Mouse (Mus musculus): Measurements from ENCODE around the gene Bcl2l12. TPM values are rescaled to one million over a fixed set of nuclear protein-coding genes. Genes with fewer than 3 reads are reported as not detected.
A peak's percentile ranks its signal among the peaks of the same experiment; 100 is the strongest.

The Bcl2l12 gene
- polyA plus RNA-seq, 1 experiment from 2014 or later, result 34.5 TPM

DNA sequence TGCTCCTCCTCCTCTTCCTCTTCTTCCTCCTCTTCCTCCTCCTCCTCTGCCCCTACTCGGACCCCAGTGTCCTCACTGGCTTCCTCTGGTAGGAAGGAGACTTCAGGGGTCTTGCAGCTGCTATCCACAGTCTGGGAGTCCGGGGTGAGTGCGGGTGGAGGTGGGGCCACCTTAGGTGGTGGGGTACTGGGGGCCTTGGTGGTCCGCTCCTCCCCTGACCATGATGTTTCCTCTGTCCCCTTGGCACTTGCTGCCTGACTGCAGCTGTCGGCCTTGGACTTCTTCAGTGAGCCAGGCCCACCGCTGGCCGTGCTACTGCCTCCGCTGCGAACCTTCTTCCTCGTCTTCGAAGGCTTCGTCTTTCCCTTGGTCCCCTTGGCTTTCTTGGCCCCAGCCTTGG lies 8.0 kb upstream of the Bcl2l12 start:
- Histone ChIP-seq H3K27me3 (no peaks in the 10 kb centered on the region), H3K36me3 (peaks cover 94% of the 10 kb centered on the region), H3K4me3 (no peak overlapping the region), H3K9me3 (replicated peaks) (no peaks in the 10 kb centered on the region), H3K9ac (no peak overlapping the region), H3K4me1 (replicated peaks) (peaks cover 10% of the 10 kb centered on the region), H3K4me2 (no peak overlapping the region), H3K27ac (no peak overlapping the region)
- no peak for ATAC-seq (replicated peaks; ENCODE audit: insufficient number of reproducible peaks, insufficient read depth, low FRiP score, low read depth)
- 93% methylated on average over 12 of the region's 12 CpGs for WGBS

- Histone ChIP-seq H3K27me3 (no peaks in the 10 kb centered on the region), H3K9me3 (replicated peaks) (no peaks in the 10 kb centered on the region), H3K27ac (no peak overlapping the region), H3K36me3 (peaks cover 97% of the 10 kb centered on the region), H3K9ac (no peak overlapping the region), H3K4me1 (replicated peaks) (peaks cover 19% of the 10 kb centered on the region), H3K4me2 (no peak overlapping the region), H3K4me3 (no peak overlapping the region)
- WGBS, result 78% methylated on average over 6 of the region's 6 CpGs
- ATAC-seq (replicated peaks; ENCODE audit: insufficient number of reproducible peaks, insufficient read depth, low FRiP score, low read depth), result no peak
Observed at GRCm38 (mm10) chr7:45005321-45005992, 6.9 kb upstream of the Bcl2l12 start.

GRCm38 (mm10) chr7:45004546-45004945 lies 6.0 kb upstream of the Bcl2l12 start:
- Histone ChIP-seq H3K27me3 (no peaks in the 10 kb centered on the region), H3K9ac (no peak overlapping the region), H3K4me3 (no peak overlapping the region), H3K4me2 (no peak overlapping the region), H3K4me1 (replicated peaks) (peaks cover 27% of the 10 kb centered on the region), H3K36me3 (peaks cover 91% of the 10 kb centered on the region), H3K9me3 (replicated peaks) (no peaks in the 10 kb centered on the region), H3K27ac (peak overlapping the region; percentile 37; the same call in 1 of the 2 replicates)
- no peak for ATAC-seq (replicated peaks; ENCODE audit: insufficient number of reproducible peaks, insufficient read depth, low FRiP score, low read depth)
- WGBS, result 62% methylated on average over 3 of the region's 3 CpGs

- no peaks in the 10 kb centered on the region for H3K9me3 ChIP-seq (replicated peaks)
- ATAC-seq (replicated peaks; ENCODE audit: insufficient number of reproducible peaks, insufficient read depth, low FRiP score, low read depth), result no peak
Observed at GRCm38 (mm10) chr7:45002440-45002839, 3.9 kb upstream of the Bcl2l12 start.

GRCm38 (mm10) chr7:45000539-45001114 lies 2.1 kb upstream of the Bcl2l12 start:
- Histone ChIP-seq H3K4me2 (no peak overlapping the region), H3K36me3 (peaks cover 52% of the 10 kb centered on the region), H3K27ac (no peak overlapping the region), H3K27me3 (no peaks in the 10 kb centered on the region), H3K9ac (no peak overlapping the region), H3K4me1 (replicated peaks) (peaks cover 52% of the 10 kb centered on the region), H3K9me3 (replicated peaks) (no peaks in the 10 kb centered on the region), H3K4me3 (no peak overlapping the region)
- WGBS, result 76% methylated on average over 21 of the region's 21 CpGs
- no peak for ATAC-seq (replicated peaks; ENCODE audit: insufficient number of reproducible peaks, insufficient read depth, low FRiP score, low read depth)

More at GRCm38 (mm10) chr7:45002440-45002839, 3.9 kb upstream of the Bcl2l12 start:
- no peak overlapping the region for H3K4me3 ChIP-seq
- no peak overlapping the region for H3K9ac ChIP-seq
- no peaks in the 10 kb centered on the region for H3K27me3 ChIP-seq
- peaks cover 42% of the 10 kb centered on the region for H3K4me1 ChIP-seq (replicated peaks)
- 77% methylated on average over 7 of the region's 7 CpGs for WGBS
- no peak overlapping the region for H3K4me2 ChIP-seq
- no peak overlapping the region for H3K27ac ChIP-seq
- peaks cover 70% of the 10 kb centered on the region for H3K36me3 ChIP-seq

DNA sequence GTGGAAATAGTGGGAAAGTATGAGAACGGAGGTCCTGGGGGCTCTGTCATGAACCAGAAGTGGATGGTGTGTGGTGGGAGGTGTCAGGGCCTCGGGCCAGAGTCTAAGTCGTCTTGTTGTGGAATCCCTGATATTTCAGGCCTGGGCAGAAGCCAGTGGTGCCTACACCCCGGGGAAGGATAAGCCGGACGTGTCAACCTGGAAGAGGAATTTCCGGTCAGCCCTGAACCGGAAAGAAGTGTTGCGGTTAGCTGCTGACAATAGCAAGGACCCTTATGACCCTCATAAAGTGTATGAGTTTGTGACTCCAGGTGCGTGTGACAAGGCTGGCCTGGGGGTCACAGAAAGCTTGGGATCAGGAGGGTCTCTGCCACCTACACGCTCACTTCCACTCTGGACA lies 1.2 kb upstream of the Bcl2l12 start:
- H3K36me3 ChIP-seq, result peaks cover 50% of the 10 kb centered on the region
- no peaks in the 10 kb centered on the region for H3K9me3 ChIP-seq (replicated peaks)
- 42% methylated on average over 11 of the region's 11 CpGs for WGBS
- H3K4me3 ChIP-seq, result no peak overlapping the region
- H3K4me1 ChIP-seq (replicated peaks), result peaks cover 48% of the 10 kb centered on the region
- H3K9ac ChIP-seq, result no peak overlapping the region
- H3K27ac ChIP-seq, result peak overlapping the region; percentile 45; the same call in 1 of the 2 replicates
- no peak for ATAC-seq (replicated peaks; ENCODE audit: insufficient number of reproducible peaks, insufficient read depth, low FRiP score, low read depth)
- H3K4me2 ChIP-seq, result peak overlapping the region; percentile 91
- H3K27me3 ChIP-seq, result no peaks in the 10 kb centered on the region

GRCm38 (mm10) chr7:44997940-44998428 lies 528 bp downstream of the Bcl2l12 start:
- Histone ChIP-seq H3K27me3 (no peaks in the 10 kb centered on the region), H3K4me2 (peak overlapping the region; percentile 91), H3K4me1 (replicated peaks) (peaks cover 48% of the 10 kb centered on the region), H3K36me3 (peaks cover 46% of the 10 kb centered on the region), H3K9ac (peak overlapping the region; percentile 79), H3K27ac (peak overlapping the region; percentile 90), H3K9me3 (replicated peaks) (no peaks in the 10 kb centered on the region), H3K4me3 (peak overlapping the region; percentile 76)
- WGBS, result 1% methylated on average over 15 of the region's 15 CpGs
- peak; percentile 2; the same call in 1 of the 2 replicates for ATAC-seq (replicated peaks; ENCODE audit: insufficient number of reproducible peaks, insufficient read depth, low FRiP score, low read depth)

- peak; percentile 88 for ATAC-seq (replicated peaks; ENCODE audit: insufficient number of reproducible peaks, insufficient read depth, low FRiP score, low read depth)
- Histone ChIP-seq H3K27ac (peak within 1 kb of the TSS; percentile 90), H3K4me2 (peak within 1 kb of the TSS; percentile 91), H3K4me3 (peak within 1 kb of the TSS; percentile 76), H3K4me1 (replicated peaks) (peaks cover 48% of the 10 kb centered on the region), H3K9ac (peak within 1 kb of the TSS; percentile 79), H3K27me3 (no peaks in the 10 kb centered on the region), H3K9me3 (replicated peaks) (no peaks in the 10 kb centered on the region), H3K36me3 (peaks cover 46% of the 10 kb centered on the region)
- under 1% methylated on average over 43 of the region's 43 CpGs for WGBS
Observed at GRCm38 (mm10) chr7:44997231-44997939, 1.1 kb downstream of the Bcl2l12 start, which contains the start of gene Irf3. Gene Irf3, plus strand, starts transcription at chr7:44997648.

- H3K36me3 ChIP-seq, result peaks cover 45% of the 10 kb centered on the region
- peak overlapping the region; percentile 79 for H3K9ac ChIP-seq
- no peaks in the 10 kb centered on the region for H3K9me3 ChIP-seq (replicated peaks)
- ATAC-seq (replicated peaks; ENCODE audit: insufficient number of reproducible peaks, insufficient read depth, low FRiP score, low read depth), result no peak
- no peaks in the 10 kb centered on the region for H3K27me3 ChIP-seq
- peaks cover 45% of the 10 kb centered on the region for H3K4me1 ChIP-seq (replicated peaks)
- peak overlapping the region; percentile 90 for H3K27ac ChIP-seq
- WGBS, result 12% methylated on average over 10 of the region's 10 CpGs
- peak overlapping the region; percentile 76 for H3K4me3 ChIP-seq
- H3K4me2 ChIP-seq, result peak overlapping the region; percentile 91
Observed at GRCm38 (mm10) chr7:44996672-44997071, 1.8 kb downstream of the Bcl2l12 start.

DNA sequence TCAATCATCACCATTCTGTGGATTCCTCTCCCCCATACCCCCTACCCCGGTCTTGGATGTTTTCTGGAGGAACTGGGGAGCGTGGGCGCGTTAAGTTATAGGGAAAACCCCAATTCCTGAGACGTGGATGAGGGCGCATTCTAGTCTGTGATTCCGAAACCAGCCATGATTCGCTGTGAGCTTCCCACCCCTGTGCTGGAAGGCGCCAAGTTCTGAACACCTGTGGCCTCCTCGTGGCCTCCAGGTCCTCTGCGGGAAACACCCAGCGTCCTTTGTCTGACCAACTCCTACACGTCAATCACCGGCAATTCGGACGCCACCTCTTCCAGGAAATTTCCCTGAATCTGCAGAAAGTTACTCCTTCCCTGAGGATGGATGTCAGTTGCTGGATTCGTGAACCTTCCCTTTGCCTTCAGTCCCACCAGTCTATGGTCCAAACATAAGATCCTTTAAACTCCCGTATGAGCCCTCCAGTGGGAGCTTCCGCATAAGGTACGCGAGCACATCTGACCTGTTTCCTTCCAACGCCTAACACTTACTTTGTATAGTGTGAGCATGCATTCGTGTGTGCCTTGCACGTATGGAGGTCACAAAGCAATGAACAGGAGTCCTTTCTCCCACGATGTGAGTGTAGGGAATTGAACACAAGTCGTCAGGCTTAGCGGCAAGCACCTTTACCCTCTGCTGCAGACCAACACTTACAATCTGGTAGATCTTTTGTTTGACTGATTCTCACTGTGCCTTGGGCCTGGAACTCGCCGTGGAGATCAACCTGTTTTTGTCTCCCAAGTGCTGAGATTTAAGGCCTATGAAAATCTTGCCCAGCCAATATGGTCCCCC lies 11.4 kb downstream of the Bcl2l12 start:
- H3K36me3 ChIP-seq, result peaks cover 21% of the 10 kb centered on the region
- no peaks in the 10 kb centered on the region for H3K27me3 ChIP-seq
- under 1% methylated on average over 29 of the region's 29 CpGs for WGBS
- H3K4me1 ChIP-seq (replicated peaks), result peaks cover 39% of the 10 kb centered on the region
- no peaks in the 10 kb centered on the region for H3K9me3 ChIP-seq (replicated peaks)
- H3K9ac ChIP-seq, result peak overlapping the region; percentile 70
- peak overlapping the region; percentile 94 for H3K27ac ChIP-seq
- peak overlapping the region; percentile 100 for H3K4me3 ChIP-seq
- ATAC-seq (replicated peaks; ENCODE audit: insufficient number of reproducible peaks, insufficient read depth, low FRiP score, low read depth), result peak; percentile 1; the same call in 1 of the 2 replicates
- peak overlapping the region; percentile 79 for H3K4me2 ChIP-seq

Measured in heart, embryonic 15.5 days (tissue).